Mouse (Mus musculus) intestine, embryonic 15.5 days (tissue): ENCODE measurements around the gene Gfer. TPM values are rescaled to one million over a fixed set of nuclear protein-coding genes. Genes with fewer than 3 reads are reported as not detected.

ENCODE experiments used
- ATAC-seq: fragments of 200-750 bp; cut with Nextera tagmentation; 2 replicates; pipeline ENCODE4 v1.8.0; 2017; ENCODE audit warnings: moderate TSS enrichment, moderate library complexity
- H3K27ac ChIP-seq: fragments of 300-500 bp; sonication (generic); 2 replicates; pipeline ENCODE4 v1.5.1; 2015; ENCODE audit warnings: mild to moderate bottlenecking, inconsistent platforms
- H3K27me3 ChIP-seq: fragments of 300-500 bp; sonication (generic); replicated peaks from 2 replicates; pipeline ENCODE4 v1.6.1; 2015; ENCODE audit warnings: inconsistent platforms
- H3K36me3 ChIP-seq: fragments of 300-500 bp; sonication (generic); 2 replicates; pipeline ENCODE4 v1.6.1; 2015; ENCODE audit warnings: inconsistent platforms
- H3K4me1 ChIP-seq: fragments of 300-500 bp; sonication (generic); replicated peaks from 2 replicates; pipeline ENCODE4 v1.6.1; 2015; ENCODE audit warnings: inconsistent platforms
- H3K4me2 ChIP-seq: fragments of 300-500 bp; sonication (generic); replicated peaks from 2 replicates; pipeline ENCODE4 v1.6.1; 2015; ENCODE audit warnings: mild to moderate bottlenecking, inconsistent platforms
- H3K4me3 ChIP-seq: fragments of 300-500 bp; sonication (generic); replicated peaks from 2 replicates; pipeline ENCODE4 v1.5.1; 2015; ENCODE audit warnings: inconsistent platforms
- H3K9ac ChIP-seq: fragments of 300-500 bp; sonication (generic); 2 replicates; pipeline ENCODE4 v1.6.1; 2015; ENCODE audit warnings: inconsistent platforms
- H3K9me3 ChIP-seq: fragments of 300-500 bp; sonication (generic); 2 replicates; pipeline ENCODE4 v1.6.1; 2016; ENCODE audit warnings: inconsistent platforms
- WGBS: fragments of 180-500 bp; shearing (Covaris S2); methylation state at CpG from one replicate; pipeline ENCODE4 v1.1.7; 2015; 5-methylcytosine and 5-hydroxymethylcytosine counted together
- polyA plus RNA-seq: library from polyadenylated mRNA; unstranded; fragments of >200 nt; fragmentation: Nextera tagmentation; extraction: Ambion mirVana; gene quantifications from 2 replicates; pipeline ENCODE4 v1.2.1, GENCODE M21; 2015

Gene Gfer
- polyA plus RNA-seq, 1 experiment from 2014 or later: 45.9 TPM

DNA sequence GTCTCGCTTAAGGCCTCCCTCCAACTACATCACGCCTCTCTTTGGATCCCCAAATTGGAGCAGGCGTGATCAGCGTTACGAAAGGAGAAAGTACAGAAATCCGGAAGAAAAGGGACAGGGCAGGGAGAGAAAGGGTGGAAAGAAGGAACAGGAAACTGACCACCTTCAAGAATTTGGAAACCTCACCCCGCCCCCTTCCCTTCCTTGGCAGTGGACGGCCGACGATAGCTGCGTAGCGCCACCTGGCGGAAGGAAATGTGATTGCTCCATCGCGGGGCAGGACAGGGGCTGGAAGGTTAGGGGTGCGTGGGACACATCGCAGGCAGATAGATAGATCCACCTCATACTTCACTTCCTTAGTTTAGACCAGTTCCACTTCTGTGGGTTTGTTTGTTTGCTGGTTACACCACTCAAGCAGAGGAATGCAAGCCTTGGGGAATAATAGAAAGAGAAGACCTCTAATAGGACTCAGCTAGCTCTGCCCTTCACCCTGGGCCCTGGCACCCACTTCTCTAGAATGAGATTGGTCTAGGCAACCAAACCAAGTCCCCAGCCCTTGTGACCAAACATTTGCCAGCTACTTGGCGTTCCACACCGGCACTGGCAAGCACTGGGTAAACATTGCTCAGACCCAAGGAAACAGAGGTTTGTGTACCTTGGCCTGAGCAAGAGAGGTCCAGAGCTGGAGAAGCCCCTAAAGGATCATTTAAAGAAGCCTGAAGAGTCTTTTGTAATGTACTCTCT lies 41.8 kb downstream of the Gfer start:
- no peaks in the 10 kb centered on the region for H3K36me3 ChIP-seq
- H3K4me1 ChIP-seq: peaks cover 24% of the 10 kb centered on the region
- no peak overlapping the region for H3K9ac ChIP-seq
- peak overlapping the region; percentile 25; the same call in 1 of the 2 replicates for H3K4me3 ChIP-seq
- WGBS: 5% methylated on average over 19 of the region's 19 CpGs
- no peak overlapping the region for H3K27ac ChIP-seq
- peaks cover 23% of the 10 kb centered on the region for H3K27me3 ChIP-seq
- peak; percentile 58 for ATAC-seq
- peak overlapping the region; percentile 64 for H3K4me2 ChIP-seq
- H3K9me3 ChIP-seq: no peaks in the 10 kb centered on the region

DNA sequence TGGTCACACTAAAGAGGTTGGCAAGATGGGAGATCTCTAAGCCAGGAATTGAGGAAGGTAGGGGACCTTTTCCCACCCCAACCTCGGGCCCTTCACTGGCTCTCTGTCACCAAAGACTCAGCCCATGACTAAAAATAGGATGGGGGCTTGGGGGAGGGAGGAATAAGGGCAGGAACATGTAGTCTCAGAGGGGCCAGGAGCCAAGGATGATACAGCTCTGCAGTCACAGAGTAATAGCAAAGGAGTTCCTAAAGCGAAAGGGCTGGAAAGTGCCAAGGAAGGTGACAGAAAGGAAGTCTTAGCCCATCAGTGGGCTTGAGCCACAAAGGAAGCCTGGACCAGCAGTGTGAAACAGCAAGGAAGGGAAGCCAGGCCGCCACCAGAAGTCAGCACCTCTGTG lies 44.1 kb downstream of the Gfer start:
- ATAC-seq: no peak
- 67% methylated on average over 3 of the region's 3 CpGs for WGBS
- Histone ChIP-seq H3K9me3 (no peaks in the 10 kb centered on the region), H3K4me3 (no peak overlapping the region), H3K9ac (no peak overlapping the region), H3K4me2 (no peak overlapping the region), H3K27ac (no peak overlapping the region), H3K36me3 (no peaks in the 10 kb centered on the region), H3K4me1 (peaks cover 23% of the 10 kb centered on the region), H3K27me3 (0 out of 2 replicates have a peak, but pooled peaks cover under 1% of the 10 kb centered on the region)

DNA sequence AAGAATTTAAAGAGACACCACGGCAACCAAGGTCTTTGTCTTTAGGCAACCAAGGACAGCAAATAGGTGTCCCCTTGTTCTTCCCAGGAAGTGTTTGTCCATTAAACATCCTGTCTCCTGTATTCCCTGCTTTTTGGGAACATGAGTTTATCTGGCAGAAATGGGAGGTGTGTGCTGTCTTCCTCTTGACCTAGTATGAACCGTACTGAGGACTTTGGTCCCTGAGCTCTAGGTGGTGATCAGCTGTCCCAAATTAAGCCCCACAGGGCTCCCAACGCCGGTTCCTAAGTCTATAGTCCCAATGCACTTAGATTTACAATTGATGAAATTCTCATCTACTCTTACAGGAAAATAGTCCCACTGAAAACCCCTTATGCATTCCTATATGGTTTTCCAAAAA lies 45.2 kb downstream of the Gfer start:
- Histone ChIP-seq H3K4me3 (peak overlapping the region; percentile 72; the same call in 1 of the 2 replicates), H3K4me2 (no peak overlapping the region; the same call in 1 of the 2 replicates), H3K36me3 (no peaks in the 10 kb centered on the region), H3K27ac (no peak overlapping the region), H3K4me1 (peaks cover 23% of the 10 kb centered on the region), H3K9ac (no peak overlapping the region), H3K9me3 (no peaks in the 10 kb centered on the region), H3K27me3 (no peaks in the 10 kb centered on the region)
- ATAC-seq: no peak
- WGBS: 73% methylated on average over 4 of the region's 4 CpGs

- H3K27ac ChIP-seq: peak within 1 kb of the TSS; percentile 65
- peak; percentile 83 for ATAC-seq
Measured at GRCm38 (mm10) chr17:24650070-24650616, 45.8 kb downstream of the Gfer start, which contains the start of gene Slc9a3r2. Gene Slc9a3r2 (minus strand): TSS chr17:24650327.

GRCm38 (mm10) chr17:24649581-24650069 lies 46.3 kb downstream of the Gfer start:
- peak; percentile 65 for ATAC-seq
- Histone ChIP-seq H3K9ac (peak overlapping the region; percentile 82), H3K4me2 (peak overlapping the region; percentile 99), H3K4me3 (peak overlapping the region; percentile 72), H3K27ac (peak overlapping the region; percentile 65), H3K27me3 (no peaks in the 10 kb centered on the region), H3K9me3 (no peaks in the 10 kb centered on the region), H3K4me1 (peaks cover 32% of the 10 kb centered on the region), H3K36me3 (no peaks in the 10 kb centered on the region)
- WGBS: 1% methylated on average over 35 of the region's 35 CpGs

More at GRCm38 (mm10) chr17:24650070-24650616, 45.8 kb downstream of the Gfer start, which contains the start of gene Slc9a3r2:
- H3K4me3 ChIP-seq: peak within 1 kb of the TSS; percentile 72
- under 1% methylated on average over 37 of the region's 41 CpGs for WGBS
- H3K9me3 ChIP-seq: no peaks in the 10 kb centered on the region
- peak within 1 kb of the TSS; percentile 99 for H3K4me2 ChIP-seq
- H3K27me3 ChIP-seq: no peaks in the 10 kb centered on the region
- H3K9ac ChIP-seq: peak within 1 kb of the TSS; percentile 82
- H3K4me1 ChIP-seq: peaks cover 26% of the 10 kb centered on the region
- no peaks in the 10 kb centered on the region for H3K36me3 ChIP-seq

DNA sequence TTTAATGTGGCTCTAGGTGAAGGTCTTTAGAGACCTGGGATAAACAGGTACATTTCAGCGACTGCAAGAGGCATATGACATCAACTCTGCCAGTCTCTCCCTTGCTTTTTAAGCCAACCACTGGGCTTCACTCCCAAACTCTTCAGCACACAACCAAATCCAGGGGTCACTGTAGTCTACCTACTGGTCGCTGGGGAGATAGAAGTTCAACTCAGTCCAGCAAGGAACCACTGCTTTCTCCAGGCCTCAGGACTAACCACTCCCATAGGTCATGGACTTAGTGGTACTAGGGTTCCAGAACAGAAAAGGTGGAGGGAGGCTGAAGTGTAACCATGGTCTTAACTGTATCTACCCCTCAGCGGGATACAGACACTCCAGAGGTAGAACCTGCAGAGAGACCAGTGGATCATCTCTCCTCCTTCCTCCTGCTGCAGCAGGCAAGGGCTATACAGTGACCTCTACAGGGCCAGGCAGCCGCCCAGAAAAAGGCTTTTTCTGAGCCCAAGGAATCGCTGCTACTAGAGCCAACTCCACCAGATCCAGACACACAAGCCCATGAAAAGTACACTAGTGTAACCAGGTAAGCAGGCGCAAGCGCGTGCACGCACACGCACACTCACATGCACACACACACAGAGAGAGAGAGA lies 47.1 kb downstream of the Gfer start:
- 72% methylated on average over 10 of the region's 10 CpGs for WGBS
- Histone ChIP-seq H3K4me3 (peak overlapping the region; percentile 72), H3K4me2 (peak overlapping the region; percentile 99), H3K27ac (no peak overlapping the region), H3K9me3 (no peaks in the 10 kb centered on the region), H3K27me3 (no peaks in the 10 kb centered on the region), H3K9ac (peak overlapping the region; percentile 82; the same call in 1 of the 2 replicates), H3K4me1 (peaks cover 36% of the 10 kb centered on the region), H3K36me3 (no peaks in the 10 kb centered on the region)
- no peak for ATAC-seq

- Histone ChIP-seq H3K4me2 (no peak overlapping the region; the same call in 1 of the 2 replicates), H3K9me3 (no peaks in the 10 kb centered on the region), H3K27ac (0 out of 2 replicates have a peak overlapping the region, but pooled peaks have one; percentile 17), H3K27me3 (no peaks in the 10 kb centered on the region), H3K4me3 (peak overlapping the region; percentile 14; the same call in 1 of the 2 replicates), H3K4me1 (peaks cover 40% of the 10 kb centered on the region), H3K36me3 (no peaks in the 10 kb centered on the region), H3K9ac (no peak overlapping the region; the same call in 1 of the 2 replicates)
- 76% methylated on average over 11 of the region's 11 CpGs for WGBS
- ATAC-seq: no peak
Measured at GRCm38 (mm10) chr17:24647493-24647892, 48.5 kb downstream of the Gfer start.

- Histone ChIP-seq H3K36me3 (no peaks in the 10 kb centered on the region), H3K9me3 (no peaks in the 10 kb centered on the region), H3K4me1 (peaks cover 40% of the 10 kb centered on the region), H3K27ac (0 out of 2 replicates have a peak overlapping the region, but pooled peaks have one; percentile 81), H3K4me3 (no peak overlapping the region), H3K27me3 (no peaks in the 10 kb centered on the region), H3K9ac (no peak overlapping the region), H3K4me2 (no peak overlapping the region)
- no peak for ATAC-seq
- WGBS: 88% methylated on average over 4 of the region's 4 CpGs
Measured at GRCm38 (mm10) chr17:24646381-24646780, 49.6 kb downstream of the Gfer start.

DNA sequence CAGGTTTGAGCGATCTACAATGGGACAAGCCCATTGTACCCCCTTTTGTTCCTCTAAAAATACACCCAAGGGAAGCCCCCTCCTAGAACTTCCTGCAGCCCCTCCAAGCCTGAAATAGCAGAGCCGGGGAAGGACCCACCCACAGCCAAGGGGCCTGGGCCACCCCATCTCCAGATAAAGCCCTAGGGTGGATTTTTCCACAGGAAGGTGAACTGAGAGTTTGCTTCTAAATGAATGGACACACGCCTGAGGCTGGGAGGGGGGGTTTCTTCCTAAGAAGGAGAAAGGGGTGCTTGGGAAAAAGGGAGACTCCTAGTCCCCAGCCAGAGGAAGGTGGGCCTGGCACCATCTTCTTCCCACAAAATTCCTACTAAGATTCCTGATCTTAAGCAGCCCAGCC lies 50.0 kb downstream of the Gfer start:
- H3K27ac ChIP-seq: peak overlapping the region; percentile 81
- H3K4me1 ChIP-seq: peaks cover 40% of the 10 kb centered on the region
- no peaks in the 10 kb centered on the region for H3K9me3 ChIP-seq
- H3K27me3 ChIP-seq: no peaks in the 10 kb centered on the region
- no peak overlapping the region for H3K4me3 ChIP-seq
- H3K9ac ChIP-seq: no peak overlapping the region
- ATAC-seq: no peak
- H3K4me2 ChIP-seq: no peak overlapping the region
- H3K36me3 ChIP-seq: no peaks in the 10 kb centered on the region
- 75% methylated on average over 3 of the region's 3 CpGs for WGBS

DNA sequence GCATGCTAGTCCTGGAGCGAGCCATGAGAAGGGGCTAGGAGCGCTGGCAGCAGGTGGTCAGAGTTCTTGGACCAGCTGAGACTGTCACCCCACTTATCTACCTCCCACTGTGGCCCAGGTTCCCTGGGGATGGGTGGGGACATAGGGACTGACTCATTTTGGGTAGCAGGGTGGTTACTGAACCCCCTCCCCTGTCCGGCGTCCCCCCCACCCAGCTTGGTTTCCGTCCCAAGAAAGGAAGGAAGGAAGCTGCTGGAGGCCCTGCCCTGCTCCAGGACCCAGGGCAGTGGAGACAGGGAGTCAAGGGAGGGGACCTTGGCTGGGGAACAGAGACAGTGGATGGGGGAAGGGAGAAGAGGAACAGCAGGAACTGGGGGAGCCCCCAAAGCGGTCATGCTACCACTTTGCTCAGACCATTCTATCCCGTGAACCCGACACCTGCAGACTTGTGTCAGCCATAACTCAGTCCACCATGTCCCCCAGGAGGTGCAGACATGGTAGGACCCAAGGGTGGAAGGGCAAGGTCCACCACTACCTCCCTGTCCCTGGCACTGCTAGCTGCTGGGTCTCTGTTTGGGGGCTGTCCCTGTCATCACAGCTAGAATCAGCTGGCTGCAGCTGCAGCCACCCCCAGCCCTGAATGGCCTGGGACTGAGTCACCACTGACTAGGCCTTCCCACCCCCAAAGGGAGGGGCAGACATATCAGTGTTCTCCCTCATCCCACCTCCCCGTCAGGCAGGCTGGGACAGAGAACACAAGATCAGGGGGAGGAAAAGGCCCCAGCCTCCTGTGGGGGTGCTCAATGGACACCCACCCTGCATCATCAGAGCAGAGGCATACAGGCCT lies 50.9 kb downstream of the Gfer start:
- ATAC-seq: peak; percentile 18; the same call in 1 of the 2 replicates

DNA sequence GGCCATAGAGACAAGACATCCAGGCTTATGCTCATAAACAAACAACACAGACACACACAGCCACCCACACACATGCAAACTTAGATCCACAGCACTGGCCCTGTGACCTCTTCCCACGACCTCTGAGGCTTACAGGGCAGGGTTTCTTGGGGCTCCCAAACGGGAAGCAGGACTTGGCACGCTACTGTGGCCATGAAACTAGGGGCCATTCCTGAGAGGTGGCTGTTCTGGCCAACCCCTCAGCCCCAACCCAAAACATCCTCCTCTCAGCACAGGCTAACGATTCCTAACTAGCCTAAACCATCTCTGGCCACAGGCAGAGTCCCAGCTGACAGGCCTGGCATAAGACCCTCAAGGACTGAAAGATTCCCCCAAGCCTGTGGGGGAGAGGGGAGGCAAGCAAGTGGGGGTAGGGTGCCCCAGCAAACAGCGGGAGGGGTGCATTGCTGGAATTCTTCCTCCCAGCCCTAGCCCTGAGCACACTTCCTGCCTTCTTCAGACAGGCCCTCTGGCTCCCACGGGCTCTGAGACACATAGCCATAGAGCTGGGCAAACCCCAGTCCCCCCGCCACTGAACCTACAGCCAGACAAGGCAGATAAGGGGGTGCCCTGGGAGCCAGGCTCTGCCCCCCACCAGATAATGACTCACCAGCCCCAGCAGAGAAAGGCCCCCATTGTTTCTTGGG lies 51.8 kb downstream of the Gfer start:
- peak; percentile 52 for ATAC-seq
- H3K27me3 ChIP-seq: no peaks in the 10 kb centered on the region
- 32% methylated on average over 7 of the region's 7 CpGs for WGBS
- H3K36me3 ChIP-seq: peaks cover 6% of the 10 kb centered on the region; the same call in 1 of the 2 replicates
- peak overlapping the region; percentile 24; the same call in 1 of the 2 replicates for H3K4me2 ChIP-seq
- H3K4me1 ChIP-seq: peaks cover 39% of the 10 kb centered on the region
- H3K9me3 ChIP-seq: no peaks in the 10 kb centered on the region
- peak overlapping the region; percentile 81 for H3K27ac ChIP-seq
- H3K4me3 ChIP-seq: no peak overlapping the region
- H3K9ac ChIP-seq: 0 out of 2 replicates have a peak overlapping the region, but pooled peaks have one; percentile 13

More for the DNA sequence above, 50.9 kb downstream of the Gfer start:
- H3K4me1 ChIP-seq: peaks cover 37% of the 10 kb centered on the region
- H3K36me3 ChIP-seq: peaks cover 6% of the 10 kb centered on the region; the same call in 1 of the 2 replicates
- H3K27ac ChIP-seq: peak overlapping the region; percentile 81
- H3K4me2 ChIP-seq: peak overlapping the region; percentile 24; the same call in 1 of the 2 replicates
- H3K4me3 ChIP-seq: no peak overlapping the region
- 0 out of 2 replicates have a peak overlapping the region, but pooled peaks have one; percentile 13 for H3K9ac ChIP-seq
- no peaks in the 10 kb centered on the region for H3K9me3 ChIP-seq
- H3K27me3 ChIP-seq: no peaks in the 10 kb centered on the region
- 76% methylated on average over 9 of the region's 9 CpGs for WGBS
